Mouse (Mus musculus): ENCODE results near the gene G6pc2.

Gene G6pc2

DNA sequence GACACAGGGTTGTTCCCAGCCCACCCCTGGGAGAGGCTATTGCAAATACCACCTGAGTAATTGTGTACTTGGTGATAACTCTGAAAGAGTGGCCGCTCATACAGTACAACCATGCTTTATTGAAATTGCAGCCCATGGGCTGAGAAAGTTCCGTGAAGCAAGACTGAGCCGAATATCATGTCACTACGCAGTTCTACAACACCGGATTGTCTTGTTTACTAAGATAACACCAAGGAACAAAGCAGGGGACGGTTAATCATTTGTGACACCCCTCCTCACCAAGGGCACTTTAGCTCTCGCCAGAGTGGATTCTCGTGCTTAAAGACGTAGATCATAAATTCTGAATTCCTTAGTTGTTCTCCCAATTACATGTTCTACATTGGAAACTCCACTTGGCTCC, 28.4 kb downstream of the G6pc2 start:
- DNase-seq (ENCODE audit: low spot score) = no peak

DNA sequence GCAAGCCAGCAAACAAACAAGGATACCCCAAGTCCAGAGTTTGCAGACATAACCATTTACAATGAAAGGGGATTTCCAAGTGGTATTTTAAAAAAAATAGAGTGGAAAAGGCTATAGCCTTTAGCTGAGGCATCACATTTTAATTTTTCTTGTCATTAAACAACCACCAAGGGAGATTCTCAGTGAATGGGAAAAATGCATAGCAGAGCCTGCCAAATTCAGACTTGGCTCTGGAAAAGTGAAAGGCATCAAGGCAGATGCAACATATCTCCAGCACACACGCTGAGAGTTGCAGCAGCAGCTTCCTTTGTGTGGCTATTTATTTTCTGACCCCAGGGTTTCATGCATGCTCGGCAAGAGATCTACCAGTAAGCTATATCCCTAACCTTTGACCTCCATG, 34.1 kb downstream of the G6pc2 start:
- DNase-seq (ENCODE audit: low spot score) = peak; percentile 12

DNA sequence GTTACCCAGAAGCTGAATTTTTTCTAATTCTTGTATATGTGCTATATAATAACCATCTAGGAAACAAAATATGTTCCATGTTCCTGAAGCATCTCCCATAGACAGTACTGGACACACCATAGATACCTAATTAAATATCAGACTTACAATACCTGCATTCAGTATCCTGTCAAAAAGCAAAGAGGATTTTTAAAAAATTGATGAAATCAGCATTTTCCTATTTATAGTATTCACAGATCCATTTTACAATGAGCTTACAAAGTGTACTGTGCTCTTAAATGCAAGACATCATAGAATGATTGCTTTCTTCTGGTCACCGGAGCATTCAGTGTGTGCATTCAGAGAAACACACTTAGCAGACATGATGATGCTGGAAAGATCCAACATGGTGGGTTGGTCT, 36.2 kb downstream of the G6pc2 start:
- DNase-seq (ENCODE audit: low spot score) = no peak

DNA sequence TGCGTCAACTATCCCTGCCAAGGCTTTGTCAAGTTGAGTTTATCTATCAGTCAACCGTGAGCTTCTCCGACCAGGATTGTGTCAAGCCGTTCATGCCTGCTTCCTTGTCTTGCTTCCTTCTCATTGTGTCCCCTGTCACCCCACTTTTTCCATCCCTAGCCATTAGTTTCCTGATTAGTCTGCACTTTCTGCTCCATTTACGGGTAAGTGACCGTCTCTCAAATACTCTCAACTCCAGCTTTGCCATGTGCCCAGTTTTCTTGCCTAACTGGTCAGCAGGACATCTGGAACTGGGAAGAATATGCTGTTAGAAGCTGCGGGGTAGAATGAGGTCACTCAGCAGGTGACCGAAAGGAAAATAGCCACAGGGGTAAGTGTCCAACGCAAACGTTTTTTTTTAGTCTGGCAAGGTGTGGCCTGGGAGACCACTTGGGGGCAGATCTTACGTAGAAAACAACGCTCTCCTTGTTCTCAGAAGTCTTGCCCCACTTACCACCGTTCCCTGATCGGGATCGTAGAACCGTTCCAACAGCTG, 37.4 kb downstream of the G6pc2 start:
- DNase-seq (ENCODE audit: low spot score) = no peak

DNA sequence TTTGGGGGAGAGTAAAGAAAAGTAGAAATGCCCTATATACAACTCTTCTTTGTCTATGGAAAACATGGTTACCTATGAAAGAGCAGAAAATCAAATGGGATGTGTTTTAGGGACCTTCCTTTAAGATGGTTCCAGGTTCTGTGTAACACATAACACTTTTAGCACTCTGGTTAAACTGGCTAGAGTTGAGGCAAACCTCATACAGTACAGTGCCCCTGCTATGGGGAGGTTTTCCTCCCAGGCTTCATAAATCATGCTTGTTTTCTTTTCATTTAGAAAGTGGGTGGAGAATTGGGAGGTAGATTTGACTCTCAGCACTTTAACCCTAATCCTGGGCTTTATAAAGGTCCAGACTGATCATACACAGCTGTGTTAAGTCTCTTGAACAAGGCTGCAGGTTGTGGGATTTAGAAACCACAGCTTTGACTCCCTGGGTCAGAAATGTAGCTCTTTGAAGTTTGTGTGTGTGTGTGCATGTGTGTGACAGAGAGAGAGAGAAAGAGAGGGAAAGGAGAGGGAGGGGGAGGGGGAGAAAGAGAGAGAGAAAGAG, 53.3 kb downstream of the G6pc2 start:
- no peak for DNase-seq (ENCODE audit: low spot score)

DNA sequence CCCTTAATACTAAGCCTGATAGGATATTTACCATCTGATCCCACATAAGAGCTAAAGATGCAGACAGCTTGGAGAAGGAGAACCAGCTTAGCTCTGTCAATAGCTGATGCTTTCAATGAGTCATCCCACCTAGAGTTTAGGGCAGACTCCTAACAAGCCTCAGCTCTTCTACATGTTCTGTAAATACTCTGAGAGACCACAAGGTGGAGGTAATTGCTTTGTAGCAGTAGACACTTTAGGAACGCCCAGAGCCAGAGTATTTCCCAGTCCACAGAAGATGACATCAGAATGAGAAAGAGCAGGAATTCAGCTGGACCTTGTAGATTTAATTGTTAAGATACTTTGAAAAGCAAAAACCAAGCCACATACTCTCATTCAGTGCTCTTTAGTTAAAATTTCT, 65.0 kb downstream of the G6pc2 start:
- peak; percentile 23 for DNase-seq (ENCODE audit: low spot score)
